Mouse (Mus musculus) kidney, adult 10 weeks (tissue): ENCODE data around the gene Ccdc141. TPM values are rescaled to one million over a fixed set of nuclear protein-coding genes. Genes with fewer than 3 reads are reported as not detected.

Experiments used
- polyA plus RNA-seq: library from polyadenylated mRNA; stranded (reverse); fragments of 350-450 nt; fragmentation: Illumina TruSeq; extraction: RNeasy Lipid Tissue Mini Kit (QIAGEN cat#74804); gene quantifications from one replicate; pipeline ENCODE4 v1.2.3, GENCODE M21; 2014; ENCODE audit warnings: low read depth, low replicate concordance

Gene Ccdc141
- polyA plus RNA-seq = 47.2 TPM

GRCm38 (mm10) chr2:77170633-77171105 lies at the start of gene Ccdc141:
Gene Ccdc141 (minus strand): TSS chr2:77170636.

GRCm38 (mm10) chr2:76982391-76983145 lies 187.9 kb downstream of the Ccdc141 start, which contains the start of gene Ttn:
Gene Ttn (minus strand): TSS chr2:76982547.

Other genes starting within 250 kb of the Ccdc141 start
- gene Ttn, start 188.1 kb downstream of the Ccdc141 start, polyA plus RNA-seq = 0.44 TPM
- gene Sestd1, start 110.0 kb upstream of the Ccdc141 start, polyA plus RNA-seq = 69.0 TPM